Mouse (Mus musculus): ENCODE results near the gene Glra3. TPM values are rescaled to one million over a fixed set of nuclear protein-coding genes. Genes with fewer than 3 reads are reported as not detected.

Gene Glra3
- polyA plus RNA-seq, 1 experiment, result not detected

- no peaks in the 10 kb centered on the region for H3K4me1 ChIP-seq (ENCODE audit: control insufficient read depth, insufficient read depth, low read length)
- no peak overlapping the region for H3K27ac ChIP-seq (ENCODE audit: insufficient read depth, low read length)
- H3K4me3 ChIP-seq (ENCODE audit: insufficient read depth, low read length), result no peak overlapping the region
- TF ChIP-seq POLR2A (IDR thresholded peaks at IDR 0.05; ENCODE audit: low read depth, low read length) (no peak), CTCF (IDR thresholded peaks at IDR 0.05; ENCODE audit: borderline replicate concordance, insufficient read depth, low read length) (no peak)
These were observed 170.0 kb downstream of the Glra3 start for GRCm38 (mm10) chr8:56110296-56110695.

- Histone ChIP-seq H3K4me3 (ENCODE audit: insufficient read depth, low read length) (no peak overlapping the region), H3K4me1 (ENCODE audit: control insufficient read depth, insufficient read depth, low read length) (no peaks in the 10 kb centered on the region), H3K27ac (ENCODE audit: insufficient read depth, low read length) (no peak overlapping the region)
- no peak for TF ChIP-seq CTCF (IDR thresholded peaks at IDR 0.05; ENCODE audit: borderline replicate concordance, insufficient read depth, low read length)
- TF ChIP-seq POLR2A (IDR thresholded peaks at IDR 0.05; ENCODE audit: low read depth, low read length), result no peak
These were observed 189.1 kb downstream of the Glra3 start for GRCm38 (mm10) chr8:56129357-56129756.

- H3K4me3 ChIP-seq (ENCODE audit: insufficient read depth, low read length), result no peak overlapping the region
These were observed 210.4 kb downstream of the Glra3 start for GRCm38 (mm10) chr8:56150697-56151096.

GRCm38 (mm10) chr8:56151574-56151973 lies 211.3 kb downstream of the Glra3 start:
- H3K4me3 ChIP-seq (ENCODE audit: insufficient read depth, low read length), result no peak overlapping the region
- no peak for TF ChIP-seq POLR2A (IDR thresholded peaks at IDR 0.05; ENCODE audit: low read depth, low read length)
- no peak for TF ChIP-seq CTCF (IDR thresholded peaks at IDR 0.05; ENCODE audit: borderline replicate concordance, insufficient read depth, low read length)
- H3K27ac ChIP-seq (ENCODE audit: insufficient read depth, low read length), result no peak overlapping the region
- H3K4me1 ChIP-seq (ENCODE audit: control insufficient read depth, insufficient read depth, low read length), result no peaks in the 10 kb centered on the region

More at GRCm38 (mm10) chr8:56150697-56151096, 210.4 kb downstream of the Glra3 start:
- no peak for TF ChIP-seq CTCF (IDR thresholded peaks at IDR 0.05; ENCODE audit: borderline replicate concordance, insufficient read depth, low read length)
- TF ChIP-seq POLR2A (IDR thresholded peaks at IDR 0.05; ENCODE audit: low read depth, low read length), result no peak
- Histone ChIP-seq H3K4me1 (ENCODE audit: control insufficient read depth, insufficient read depth, low read length) (no peaks in the 10 kb centered on the region), H3K27ac (ENCODE audit: insufficient read depth, low read length) (no peak overlapping the region)

- H3K4me1 ChIP-seq (ENCODE audit: control insufficient read depth, insufficient read depth, low read length), result no peaks in the 10 kb centered on the region
- no peak overlapping the region for H3K4me3 ChIP-seq (ENCODE audit: insufficient read depth, low read length)
- TF ChIP-seq CTCF (IDR thresholded peaks at IDR 0.05; ENCODE audit: borderline replicate concordance, insufficient read depth, low read length), result no peak
- no peak for TF ChIP-seq POLR2A (IDR thresholded peaks at IDR 0.05; ENCODE audit: low read depth, low read length)
- no peak overlapping the region for H3K27ac ChIP-seq (ENCODE audit: insufficient read depth, low read length)
These were observed 218.7 kb downstream of the Glra3 start for GRCm38 (mm10) chr8:56158966-56159365.

Other genes with a start within 250 kb of the Glra3 start
- gene Adam29, start 33.5 kb upstream of the Glra3 start, polyA plus RNA-seq (2011; ENCODE audit: insufficient read length, low read depth, missing spikeins), result not detected in 2 replicates

Measured in embryonic fibroblast, embryonic 13.5 days (primary cell).